Mouse (Mus musculus) megakaryocyte, embryonic 14.5 days (primary cell): ENCODE measurements around the gene Cdon.

ENCODE experiments used
- FLI1 ChIP-seq: IDR thresholded peaks from 2 replicates; pipeline ENCODE4 v1.6.1; 2012; ENCODE audit warnings: low read length, inconsistent platforms, mixed read lengths
- GATA1 ChIP-seq: IDR thresholded peaks from 3 replicates; pipeline ENCODE4 v1.6.1; 2012; ENCODE audit warnings: mixed read lengths, low read length, inconsistent platforms, borderline replicate concordance

DNA sequence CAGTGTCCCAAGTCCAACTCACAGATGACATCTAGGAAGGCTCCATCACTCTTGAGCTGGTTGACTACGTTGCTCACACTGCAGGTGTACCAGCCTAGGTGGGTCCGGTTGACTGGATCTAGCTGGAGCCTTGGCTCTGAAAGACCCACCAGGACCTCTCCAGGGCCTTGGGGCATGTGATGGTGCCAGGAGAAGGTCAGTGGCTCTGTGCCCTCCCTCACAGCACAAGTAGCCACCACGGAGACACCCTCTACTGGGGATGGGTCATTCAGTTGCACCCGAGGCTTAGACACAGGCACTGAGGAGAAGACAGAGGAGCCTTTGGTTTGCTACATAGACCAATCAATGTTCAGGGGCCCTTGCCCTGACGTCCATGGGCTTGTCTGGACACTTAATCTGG lies 95.3 kb downstream of the Cdon start:
- TF ChIP-seq GATA1 (no peak), FLI1 (no peak)
